ENCODE assay signal across 1 mouse cellular context in the genomic region with DNA sequence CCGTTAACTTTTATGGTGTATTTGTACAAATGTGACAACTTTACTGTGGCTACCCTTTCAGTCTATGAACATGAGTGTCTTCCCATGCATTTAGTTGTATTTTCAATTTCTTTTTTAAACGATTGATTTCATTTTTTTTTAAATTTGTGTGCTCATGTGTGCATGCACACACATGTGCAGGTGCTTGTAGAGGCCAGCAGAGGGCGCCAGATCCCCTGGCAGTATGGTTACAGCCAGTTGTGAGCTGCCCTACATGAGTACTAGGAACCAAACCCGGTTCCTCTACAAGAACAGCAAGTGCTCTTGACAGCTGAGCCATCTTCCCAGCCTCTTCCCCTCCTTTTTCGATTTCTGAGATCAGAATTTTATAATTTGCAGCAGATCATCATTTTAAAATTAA.
TF ChIP-seq lines count a peak whose summit lies in the region.

No protein-coding gene starts in this region.

TF ChIP-seq in MEL, 35 proteins besides CTCF, POLR2A, EP300 and RAD21 (continued from another document):
- TF ChIP-seq POLR2AphosphoS5 (IDR thresholded peaks at IDR 0.05; ENCODE audit: borderline replicate concordance, low read depth, low read length) (no peak), SIN3A (IDR thresholded peaks at IDR 0.05; ENCODE audit: low read length) (no peak), UBTF (IDR thresholded peaks at IDR 0.05; ENCODE audit: borderline replicate concordance, insufficient read depth, low read depth, low read length) (no peak), SMC3 (IDR thresholded peaks at IDR 0.05; ENCODE audit: low read depth, low read length) (no peak), USF2 (IDR thresholded peaks at IDR 0.05; ENCODE audit: borderline replicate concordance in 1 of 2, insufficient read depth in 1 of 2, low read depth in 1 of 2, low read length in 2 of 2) (no peak), GATA1 (IDR thresholded peaks at IDR 0.05; ENCODE audit: low read depth, low read length) (no peak), ZMIZ1 (IDR thresholded peaks at IDR 0.05; ENCODE audit: low read depth, low read length) (no peak), MEF2A (IDR thresholded peaks at IDR 0.05; ENCODE audit: extremely low read depth, insufficient replicate concordance, low read depth, low read length, poor library complexity, severe bottlenecking) (no peak), MAFK (IDR thresholded peaks at IDR 0.05; ENCODE audit: borderline replicate concordance, low read depth, low read length) (no peak), JUND (IDR thresholded peaks at IDR 0.05; ENCODE audit: low read depth, low read length) (no peak), HCFC1 (IDR thresholded peaks at IDR 0.05; ENCODE audit: low read depth, low read length) (no peak), MYB (IDR thresholded peaks at IDR 0.05; ENCODE audit: low read depth, low read length) (no peak)
TF ChIP-seq in MEL: peak in this region for 0.
